Mouse (Mus musculus) E14TG2a.4 (cell line): ENCODE data around the gene Ssc4d.

Source experiments
- H3K27me3 ChIP-seq: 2 replicates; pipeline ENCODE4 v1.6.1; 2014; ENCODE audit warnings: low read length, control low read depth; ENCODE audit not compliant: insufficient read depth
- H3K36me3 ChIP-seq: 2 replicates; pipeline ENCODE4 v1.6.1; 2014; ENCODE audit warnings: low read length, control low read depth; ENCODE audit not compliant: insufficient read depth
- H3K4me1 ChIP-seq: replicated peaks from 2 replicates; pipeline ENCODE4 v1.6.1; 2014; ENCODE audit warnings: low read depth, low read length, control low read depth
- H3K4me3 ChIP-seq: replicated peaks from 2 replicates; pipeline ENCODE4 v1.5.1; 2014; ENCODE audit warnings: mild to moderate bottlenecking, low read length
- H3K9me3 ChIP-seq: 2 replicates; pipeline ENCODE4 v1.6.1; 2014; ENCODE audit warnings: low read length, control low read depth
- CTCF ChIP-seq: conservative IDR thresholded peaks from 2 replicates; pipeline ENCODE4 v1.5.1; 2014; ENCODE audit warnings: low read length
- NANOG ChIP-seq: IDR thresholded peaks from 2 replicates; pipeline ENCODE4 v1.6.1; 2014; ENCODE audit warnings: borderline replicate concordance, low read length, mixed read lengths
- POU5F1 ChIP-seq: IDR thresholded peaks from 2 replicates; pipeline ENCODE4 v1.6.1; 2014; ENCODE audit warnings: low read length, borderline replicate concordance

The Ssc4d gene

GRCm38 (mm10) chr5:135916051-135916565 is 58.2 kb downstream of the Ssc4d start:
- Histone ChIP-seq H3K36me3 (peaks cover 99% of the 10 kb centered on the region), H3K4me3 (peak overlapping the region; percentile 23), H3K4me1 (peaks cover 99% of the 10 kb centered on the region), H3K27me3 (no peaks in the 10 kb centered on the region), H3K9me3 (no peaks in the 10 kb centered on the region)
- TF ChIP-seq CTCF (no peak), NANOG (no peak), POU5F1 (no peak)

GRCm38 (mm10) chr5:135914156-135914555 is 60.2 kb downstream of the Ssc4d start:
- peaks cover 99% of the 10 kb centered on the region for H3K36me3 ChIP-seq
- TF ChIP-seq CTCF: no peak
- no peak for TF ChIP-seq POU5F1
- no peak for TF ChIP-seq NANOG
- H3K27me3 ChIP-seq: no peaks in the 10 kb centered on the region
- H3K4me1 ChIP-seq: peaks cover 100% of the 10 kb centered on the region
- no peaks in the 10 kb centered on the region for H3K9me3 ChIP-seq
- peak overlapping the region; percentile 43 for H3K4me3 ChIP-seq

DNA sequence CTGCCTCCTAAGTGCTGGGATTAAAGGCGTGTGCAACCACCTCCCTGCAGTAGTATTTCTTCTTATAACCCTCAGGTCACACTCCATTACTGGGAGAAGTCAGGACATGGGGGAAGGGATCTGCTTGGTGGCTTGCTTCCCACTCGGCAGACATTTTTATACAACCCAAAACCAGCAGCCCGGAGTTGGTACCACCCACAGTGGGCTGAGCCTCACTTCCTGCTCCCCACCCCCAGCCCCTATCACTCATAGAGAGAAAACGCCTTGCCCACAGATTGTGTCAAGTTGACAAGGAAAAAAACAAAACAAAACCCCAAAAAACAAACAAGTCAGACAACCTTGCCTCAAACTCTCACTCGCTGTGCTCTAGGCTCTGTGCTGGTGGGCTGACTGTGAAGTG is 61.1 kb downstream of the Ssc4d start:
- peaks cover 100% of the 10 kb centered on the region for H3K4me1 ChIP-seq
- no peak overlapping the region for H3K4me3 ChIP-seq
- H3K27me3 ChIP-seq: no peaks in the 10 kb centered on the region
- TF ChIP-seq POU5F1: no peak
- no peak for TF ChIP-seq CTCF
- H3K9me3 ChIP-seq: no peaks in the 10 kb centered on the region
- peaks cover 99% of the 10 kb centered on the region for H3K36me3 ChIP-seq

DNA sequence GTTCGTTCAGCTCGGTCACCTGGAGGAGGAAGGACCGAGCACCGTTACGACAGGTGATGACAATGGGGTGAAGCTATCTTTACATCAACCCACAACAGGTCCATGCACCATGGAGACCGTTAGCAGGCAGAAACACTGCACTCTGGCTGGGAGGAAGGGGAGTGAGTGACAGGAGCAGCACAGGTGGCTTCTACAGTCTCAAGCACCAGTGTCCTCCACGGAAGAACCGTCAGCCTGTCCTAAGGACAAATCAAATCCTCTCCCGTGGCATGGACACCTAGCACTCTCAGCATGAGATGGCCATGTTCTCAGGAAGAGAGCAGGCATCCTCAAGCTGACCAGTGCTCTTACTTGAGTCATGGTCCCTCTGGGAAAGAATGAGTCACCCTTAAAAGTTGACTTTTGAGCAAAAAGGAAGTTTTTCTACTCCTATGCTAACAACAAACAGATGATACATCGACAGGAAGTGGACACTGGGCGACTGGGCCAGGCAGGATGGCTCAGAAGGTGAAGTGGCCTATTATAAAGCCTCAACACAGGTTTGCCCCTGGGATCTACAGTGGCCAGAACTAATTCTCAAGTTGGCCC is 62.6 kb downstream of the Ssc4d start:
- peaks cover 99% of the 10 kb centered on the region for H3K36me3 ChIP-seq
- peaks cover 100% of the 10 kb centered on the region for H3K4me1 ChIP-seq
- TF ChIP-seq POU5F1 (no peak), NANOG (no peak), CTCF (no peak)
- H3K4me3 ChIP-seq: peak overlapping the region; percentile 49
- no peaks in the 10 kb centered on the region for H3K27me3 ChIP-seq
- H3K9me3 ChIP-seq: no peaks in the 10 kb centered on the region

- peaks cover 100% of the 10 kb centered on the region for H3K4me1 ChIP-seq
- H3K4me3 ChIP-seq: peak overlapping the region; percentile 49; the same call in 1 of the 2 replicates
- no peaks in the 10 kb centered on the region for H3K9me3 ChIP-seq
- TF ChIP-seq POU5F1 (no peak), NANOG (no peak), CTCF (no peak)
- peaks cover 99% of the 10 kb centered on the region for H3K36me3 ChIP-seq
- H3K27me3 ChIP-seq: no peaks in the 10 kb centered on the region
Observed at GRCm38 (mm10) chr5:135910813-135911212, 63.5 kb downstream of the Ssc4d start.
